Mouse (Mus musculus): ENCODE measurements around the gene Adamts6. TPM values are rescaled to one million over a fixed set of nuclear protein-coding genes. Genes with fewer than 3 reads are reported as not detected.

The Adamts6 gene
- polyA plus RNA-seq, 1 experiment from 2014 or later = 0.10 TPM

GRCm38 (mm10) chr13:104517638-104518311 is 230.1 kb downstream of the Adamts6 start:
- no peak overlapping the region for H3K4me3 ChIP-seq (ENCODE audit: inconsistent target)
- no peak overlapping the region for H3K27ac ChIP-seq
- H3K79me2 ChIP-seq (ENCODE audit: inconsistent target) = no peaks in the 10 kb centered on the region
- WGBS (ENCODE audit: missing documents) = 89% methylated on average over 15 of the region's 15 CpGs
- H3K36me3 ChIP-seq (ENCODE audit: inconsistent target) = no peaks in the 10 kb centered on the region

DNA sequence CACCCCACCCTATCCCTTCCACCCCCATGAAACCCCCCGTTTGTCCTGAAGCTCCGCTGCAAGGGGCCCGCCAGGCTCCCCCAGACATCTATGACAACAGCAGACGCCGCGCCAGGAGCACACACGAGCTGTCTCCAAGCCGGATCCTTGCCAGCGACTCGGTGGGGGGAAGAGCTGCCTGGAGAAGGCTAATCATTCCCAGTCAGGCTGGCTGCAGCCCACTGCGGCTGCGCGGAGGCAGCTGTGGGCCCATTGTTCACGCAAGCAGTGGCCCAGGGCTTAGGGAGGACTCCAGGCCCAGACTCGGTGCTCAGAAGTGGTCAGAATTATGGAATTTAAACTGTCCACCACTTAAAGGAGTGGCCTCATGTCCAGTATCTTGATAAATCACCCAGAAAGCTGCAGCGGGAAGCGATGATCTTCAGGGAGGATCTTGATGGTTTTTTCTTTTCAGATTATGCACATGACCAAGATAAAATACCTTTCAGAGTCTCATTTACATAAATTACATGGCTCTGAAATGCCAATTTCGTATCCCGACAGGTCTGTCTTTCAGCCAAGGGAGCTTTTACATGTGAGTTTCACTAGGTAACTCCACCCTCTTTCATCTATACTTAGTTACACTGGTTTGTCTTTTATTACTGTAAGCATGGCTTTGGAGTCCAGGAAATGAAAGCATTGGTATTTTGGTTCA is 230.8 kb downstream of the Adamts6 start:
- Histone ChIP-seq H3K36me3 (ENCODE audit: inconsistent target) (no peaks in the 10 kb centered on the region), H3K27ac (no peak overlapping the region), H3K79me2 (ENCODE audit: inconsistent target) (no peaks in the 10 kb centered on the region), H3K4me3 (ENCODE audit: inconsistent target) (no peak overlapping the region)
- 91% methylated on average over 16 of the region's 19 CpGs for WGBS (ENCODE audit: missing documents)

- H3K36me3 ChIP-seq (ENCODE audit: inconsistent target) = no peaks in the 10 kb centered on the region
These were observed 231.5 kb downstream of the Adamts6 start for GRCm38 (mm10) chr13:104519006-104519695.

DNA sequence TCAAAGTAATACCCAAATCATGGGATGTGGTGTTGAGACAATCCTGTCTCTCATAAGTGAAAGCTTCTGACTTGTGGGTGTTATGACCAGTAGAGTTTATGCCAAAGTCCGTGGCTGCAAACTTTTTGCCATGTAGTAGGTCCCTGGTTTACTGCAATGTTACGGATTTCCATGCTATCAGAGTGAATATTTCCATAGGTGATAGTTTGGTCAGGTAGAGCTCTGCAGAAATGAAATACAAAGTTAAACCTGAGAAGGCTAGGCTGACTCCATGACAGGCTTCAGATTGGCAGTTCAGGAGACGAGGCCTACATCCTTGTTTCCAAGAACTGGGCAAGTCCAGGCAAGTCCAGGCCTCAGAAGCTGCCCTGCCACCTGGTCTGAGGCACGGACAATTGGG is 232.3 kb downstream of the Adamts6 start:
- Histone ChIP-seq H3K27ac (no peak overlapping the region), H3K4me3 (ENCODE audit: inconsistent target) (no peak overlapping the region), H3K36me3 (ENCODE audit: inconsistent target) (no peaks in the 10 kb centered on the region), H3K79me2 (ENCODE audit: inconsistent target) (no peaks in the 10 kb centered on the region)
- WGBS (ENCODE audit: missing documents) = 92% methylated on average over 4 of the region's 4 CpGs

More at GRCm38 (mm10) chr13:104519006-104519695, 231.5 kb downstream of the Adamts6 start:
- H3K4me3 ChIP-seq (ENCODE audit: inconsistent target) = no peak overlapping the region
- WGBS (ENCODE audit: missing documents) = 96% methylated on average over 14 of the region's 14 CpGs
- H3K79me2 ChIP-seq (ENCODE audit: inconsistent target) = no peaks in the 10 kb centered on the region
- H3K27ac ChIP-seq = no peak overlapping the region

DNA sequence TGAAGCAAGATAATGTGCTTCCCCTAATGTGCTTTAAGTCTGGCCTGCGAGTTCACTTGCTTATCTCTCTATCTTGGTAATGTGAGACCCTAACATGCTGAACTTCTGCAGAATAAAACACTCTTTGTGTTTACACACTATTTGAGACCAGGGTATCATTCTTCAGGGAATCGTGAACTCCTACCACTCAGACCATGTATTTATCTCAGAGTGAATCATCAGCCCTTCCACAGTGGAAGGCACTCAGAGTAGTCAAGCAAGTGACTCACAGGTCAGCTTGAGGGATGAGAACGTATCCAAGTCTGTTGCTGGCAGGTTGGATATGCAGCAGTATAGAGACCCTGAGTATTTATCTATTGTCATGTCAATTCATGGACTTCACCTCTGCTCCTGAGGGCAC is 232.8 kb downstream of the Adamts6 start:
- 100% methylated on average over 3 of the region's 3 CpGs for WGBS (ENCODE audit: missing documents)
- no peak overlapping the region for H3K4me3 ChIP-seq (ENCODE audit: inconsistent target)
- H3K79me2 ChIP-seq (ENCODE audit: inconsistent target) = no peaks in the 10 kb centered on the region
- H3K27ac ChIP-seq = no peak overlapping the region
- H3K36me3 ChIP-seq (ENCODE audit: inconsistent target) = no peaks in the 10 kb centered on the region

GRCm38 (mm10) chr13:104521532-104521931 is 233.9 kb downstream of the Adamts6 start:
- Histone ChIP-seq H3K4me3 (ENCODE audit: inconsistent target) (no peak overlapping the region), H3K36me3 (ENCODE audit: inconsistent target) (no peaks in the 10 kb centered on the region), H3K79me2 (ENCODE audit: inconsistent target) (no peaks in the 10 kb centered on the region), H3K27ac (no peak overlapping the region)
- WGBS (ENCODE audit: missing documents) = 92% methylated on average over 2 of the region's 2 CpGs

DNA sequence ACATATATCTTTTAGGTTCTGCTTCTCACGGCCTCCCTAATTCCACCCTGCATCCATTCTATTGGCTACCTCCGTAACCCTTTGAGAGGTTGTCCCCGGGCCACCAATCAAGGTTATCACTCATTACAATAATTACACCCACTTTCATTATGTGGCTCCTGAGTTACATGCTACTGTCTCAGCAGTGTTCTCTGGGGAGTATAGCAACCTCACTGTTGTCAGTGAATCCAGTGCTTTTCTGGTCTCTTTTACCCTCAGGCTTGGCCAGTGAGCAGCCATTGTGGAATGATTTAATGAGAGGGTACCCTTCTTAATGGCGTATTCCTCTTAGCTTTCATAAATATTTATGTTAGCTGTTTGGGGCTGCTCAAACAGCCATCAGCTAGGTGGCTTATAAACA is 238.0 kb downstream of the Adamts6 start:
- no peak overlapping the region for H3K4me3 ChIP-seq (ENCODE audit: inconsistent target)
- WGBS (ENCODE audit: missing documents) = 97% methylated on average over 4 of the region's 4 CpGs
- no peaks in the 10 kb centered on the region for H3K36me3 ChIP-seq (ENCODE audit: inconsistent target)
- no peaks in the 10 kb centered on the region for H3K79me2 ChIP-seq (ENCODE audit: inconsistent target)
- no peak overlapping the region for H3K27ac ChIP-seq

- Histone ChIP-seq H3K36me3 (ENCODE audit: inconsistent target) (no peaks in the 10 kb centered on the region), H3K79me2 (ENCODE audit: inconsistent target) (no peaks in the 10 kb centered on the region), H3K27ac (no peak overlapping the region), H3K4me3 (ENCODE audit: inconsistent target) (no peak overlapping the region)
These were observed 241.6 kb downstream of the Adamts6 start for GRCm38 (mm10) chr13:104529238-104529637.

- WGBS (ENCODE audit: missing documents) = 97% methylated on average over 8 of the region's 8 CpGs
- H3K27ac ChIP-seq = no peak overlapping the region
- H3K4me3 ChIP-seq (ENCODE audit: inconsistent target) = no peak overlapping the region
- no peaks in the 10 kb centered on the region for H3K79me2 ChIP-seq (ENCODE audit: inconsistent target)
- no peaks in the 10 kb centered on the region for H3K36me3 ChIP-seq (ENCODE audit: inconsistent target)
These were observed 244.2 kb downstream of the Adamts6 start for GRCm38 (mm10) chr13:104531841-104532240.

- H3K79me2 ChIP-seq (ENCODE audit: inconsistent target) = no peaks in the 10 kb centered on the region
- WGBS (ENCODE audit: missing documents) = 96% methylated on average over 7 of the region's 7 CpGs
- H3K36me3 ChIP-seq (ENCODE audit: inconsistent target) = no peaks in the 10 kb centered on the region
- no peak overlapping the region for H3K27ac ChIP-seq
- no peak overlapping the region for H3K4me3 ChIP-seq (ENCODE audit: inconsistent target)
These were observed 245.1 kb downstream of the Adamts6 start for GRCm38 (mm10) chr13:104532723-104533122.

DNA sequence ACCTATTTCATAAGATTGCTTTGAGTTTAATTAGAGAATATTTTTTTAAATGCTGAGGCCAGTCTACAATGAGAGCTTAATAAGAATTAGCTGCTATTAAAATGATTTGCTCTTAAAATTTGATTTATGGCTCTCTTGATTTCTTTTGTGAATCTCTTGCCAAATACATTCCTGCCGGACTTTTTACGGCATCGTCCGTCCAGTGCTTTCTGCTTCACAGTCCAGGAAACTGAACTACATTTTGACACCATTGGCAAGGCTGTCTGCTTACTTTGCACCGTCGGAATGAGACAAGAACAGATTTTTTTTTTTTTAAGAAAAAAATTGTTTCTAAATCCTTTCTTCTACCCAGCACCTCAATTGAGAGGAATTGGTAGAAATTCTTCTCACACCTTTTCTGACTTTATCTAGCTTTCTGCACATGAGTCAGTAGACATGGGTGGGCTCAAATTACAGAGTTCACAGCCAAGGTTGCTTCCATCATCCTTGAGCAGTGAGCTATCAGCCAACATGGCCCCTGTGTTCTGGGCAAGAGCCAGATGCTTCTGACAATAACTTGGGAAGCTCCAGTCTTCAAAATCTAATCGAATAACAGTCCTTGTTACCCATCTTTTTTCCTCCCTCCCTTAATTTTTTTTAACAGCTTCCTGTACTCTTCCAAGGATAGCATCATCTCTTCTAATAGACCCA is 246.3 kb downstream of the Adamts6 start:
- Histone ChIP-seq H3K36me3 (ENCODE audit: inconsistent target) (no peaks in the 10 kb centered on the region), H3K4me3 (ENCODE audit: inconsistent target) (no peak overlapping the region), H3K27ac (no peak overlapping the region), H3K79me2 (ENCODE audit: inconsistent target) (no peaks in the 10 kb centered on the region)
- 97% methylated on average over 7 of the region's 7 CpGs for WGBS (ENCODE audit: missing documents)

DNA sequence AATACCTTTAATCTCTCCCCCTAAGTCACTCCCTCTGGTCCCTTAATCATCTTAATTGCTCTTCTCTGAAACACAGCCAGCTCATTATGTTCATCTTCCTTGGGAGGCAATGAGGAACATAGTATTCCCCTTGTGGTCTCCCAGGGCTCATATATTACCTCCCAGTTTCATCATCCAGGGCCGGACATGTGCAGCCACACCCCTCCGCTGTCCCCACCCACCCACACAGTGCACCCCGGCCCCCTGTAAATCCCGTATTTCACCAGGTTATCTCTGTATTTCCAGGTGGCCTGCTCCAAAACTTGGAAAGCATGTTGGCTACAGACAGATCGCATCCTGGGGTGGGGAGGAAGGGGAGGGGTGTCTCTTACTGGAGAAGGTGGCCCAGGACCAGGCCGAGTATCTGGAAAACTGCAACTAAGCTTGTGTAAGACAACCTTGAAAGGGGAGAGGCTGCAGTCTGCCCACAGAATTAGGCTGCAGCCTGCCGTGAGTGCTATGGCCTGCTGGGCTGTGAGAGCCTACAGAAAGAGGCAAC is 253.3 kb downstream of the Adamts6 start:
- Histone ChIP-seq H3K36me3 (ENCODE audit: inconsistent target) (no peaks in the 10 kb centered on the region), H3K79me2 (ENCODE audit: inconsistent target) (no peaks in the 10 kb centered on the region), H3K27ac (no peak overlapping the region), H3K4me3 (ENCODE audit: inconsistent target) (no peak overlapping the region)
- WGBS (ENCODE audit: missing documents) = 86% methylated on average over 7 of the region's 7 CpGs

- no peaks in the 10 kb centered on the region for H3K36me3 ChIP-seq (ENCODE audit: inconsistent target)
- H3K4me3 ChIP-seq (ENCODE audit: inconsistent target) = no peak overlapping the region
- 82% methylated on average over 10 of the region's 10 CpGs for WGBS (ENCODE audit: missing documents)
- H3K79me2 ChIP-seq (ENCODE audit: inconsistent target) = no peaks in the 10 kb centered on the region
- H3K27ac ChIP-seq = no peak overlapping the region
These were observed 254.6 kb downstream of the Adamts6 start for GRCm38 (mm10) chr13:104542123-104542758.

DNA sequence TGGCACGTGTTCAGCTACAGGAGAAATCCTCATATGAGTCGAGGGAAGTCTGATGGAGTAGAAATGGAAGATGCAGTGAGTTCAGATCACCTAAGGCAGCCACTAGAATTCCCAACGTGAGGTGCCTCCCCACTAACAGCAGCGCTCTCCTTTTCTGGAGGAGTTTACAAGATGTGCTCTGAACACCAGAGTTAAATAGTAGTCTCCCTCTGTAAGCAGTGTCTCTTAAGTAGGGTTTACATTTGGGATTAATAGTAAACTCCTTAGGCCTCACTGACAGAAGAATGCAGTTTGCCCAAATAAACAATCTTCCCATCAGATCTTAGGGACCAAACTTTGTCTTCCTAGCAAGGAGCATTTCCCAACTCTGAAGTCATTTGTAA is 255.1 kb downstream of the Adamts6 start:
- 85% methylated on average over 4 of the region's 4 CpGs for WGBS (ENCODE audit: missing documents)
- no peak overlapping the region for H3K27ac ChIP-seq
- H3K4me3 ChIP-seq (ENCODE audit: inconsistent target) = no peak overlapping the region
- no peaks in the 10 kb centered on the region for H3K79me2 ChIP-seq (ENCODE audit: inconsistent target)
- H3K36me3 ChIP-seq (ENCODE audit: inconsistent target) = no peaks in the 10 kb centered on the region
